Mouse (Mus musculus) heart, embryonic 16.5 days (tissue): Measurements from ENCODE around the gene Nfib. TPM values are rescaled to one million over a fixed set of nuclear protein-coding genes. Genes with fewer than 3 reads are reported as not detected.
A peak's percentile ranks its signal among the peaks of the same experiment; 100 is the strongest.

ENCODE experiments used
- ATAC-seq: fragments of 200-750 bp; cut with Nextera tagmentation; replicated peaks from 2 replicates; pipeline ENCODE4 v1.8.0; 2017; ENCODE audit warnings: moderate number of reproducible peaks; ENCODE audit not compliant: insufficient read depth, low FRiP score; ENCODE audit errors: extremely low read depth
- H3K27ac ChIP-seq: fragments of 300-500 bp; sonication (generic); 2 replicates; pipeline ENCODE4 v1.5.1; 2014; ENCODE audit warnings: mild to moderate bottlenecking, low read length, control low read depth, moderate library complexity
- H3K27me3 ChIP-seq: fragments of 300-500 bp; sonication (generic); 2 replicates; pipeline ENCODE4 v1.6.1; 2014; ENCODE audit warnings: low read length, mixed read lengths; ENCODE audit not compliant: control insufficient read depth, insufficient read depth
- H3K36me3 ChIP-seq: fragments of 300-500 bp; sonication (generic); 2 replicates; pipeline ENCODE4 v1.6.1; 2014; ENCODE audit not compliant: control insufficient read depth, insufficient read depth
- H3K4me1 ChIP-seq: fragments of 300-500 bp; sonication (generic); 2 replicates; pipeline ENCODE4 v1.6.1; 2014; ENCODE audit warnings: low read length, mixed read lengths; ENCODE audit not compliant: control insufficient read depth, insufficient read depth
- H3K4me2 ChIP-seq: fragments of 300-500 bp; sonication (generic); 2 replicates; pipeline ENCODE4 v1.6.1; 2014; ENCODE audit warnings: low read depth, mild to moderate bottlenecking, control low read depth, low read length
- H3K4me3 ChIP-seq: fragments of 300-500 bp; sonication (generic); 2 replicates; pipeline ENCODE4 v1.5.1; 2014; ENCODE audit warnings: mild to moderate bottlenecking, control low read depth, low read length
- H3K9ac ChIP-seq: fragments of 300-500 bp; sonication (generic); 2 replicates; pipeline ENCODE4 v1.6.1; 2014; ENCODE audit warnings: low read length, control low read depth
- H3K9me3 ChIP-seq: fragments of 300-500 bp; sonication (generic); replicated peaks from 2 replicates; pipeline ENCODE4 v1.6.1; 2016; ENCODE audit warnings: low read length; ENCODE audit not compliant: control insufficient read depth
- WGBS: fragments of 180-500 bp; shearing (Covaris S2); extraction: QIAGEN DNeasy Blood & Tissue Kit; methylation state at CpG from one replicate; pipeline ENCODE4 v1.1.7; 2014; 5-methylcytosine and 5-hydroxymethylcytosine counted together
- polyA plus RNA-seq: library from polyadenylated mRNA; unstranded; fragments of >200 nt; fragmentation: Nextera tagmentation; extraction: Ambion mirVana; gene quantifications from 2 replicates; pipeline ENCODE4 v1.2.1, GENCODE M21; 2015

The Nfib gene
- polyA plus RNA-seq, 1 experiment from 2014 or later = 56.7 TPM

DNA sequence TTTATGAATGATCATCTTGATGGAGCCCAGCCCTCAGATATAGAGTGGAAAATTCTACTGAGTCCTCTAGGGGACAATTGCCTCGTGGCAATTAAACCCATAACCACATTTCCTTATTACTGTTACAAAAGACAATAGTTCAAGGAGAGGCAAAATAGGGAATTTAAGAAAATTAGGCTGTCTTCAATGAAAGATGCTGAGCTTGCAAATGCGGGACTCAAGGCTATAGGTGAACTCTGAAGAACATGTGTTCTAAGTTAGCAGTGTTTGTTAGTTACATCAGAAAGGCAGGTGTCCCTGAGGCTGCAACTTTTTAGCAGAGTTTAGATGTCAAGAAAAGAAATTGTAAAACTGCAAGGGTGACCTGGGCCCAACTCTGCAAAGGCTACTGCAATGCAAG lies 307.3 kb downstream of the Nfib start:
- 82% methylated on average over 2 of the region's 2 CpGs for WGBS
- Histone ChIP-seq H3K9ac (no peak overlapping the region), H3K4me1 (peaks cover 44% of the 10 kb centered on the region), H3K36me3 (no peaks in the 10 kb centered on the region), H3K9me3 (no peaks in the 10 kb centered on the region), H3K27ac (no peak overlapping the region), H3K4me2 (no peak overlapping the region), H3K27me3 (no peaks in the 10 kb centered on the region), H3K4me3 (no peak overlapping the region)
- no peak for ATAC-seq

DNA sequence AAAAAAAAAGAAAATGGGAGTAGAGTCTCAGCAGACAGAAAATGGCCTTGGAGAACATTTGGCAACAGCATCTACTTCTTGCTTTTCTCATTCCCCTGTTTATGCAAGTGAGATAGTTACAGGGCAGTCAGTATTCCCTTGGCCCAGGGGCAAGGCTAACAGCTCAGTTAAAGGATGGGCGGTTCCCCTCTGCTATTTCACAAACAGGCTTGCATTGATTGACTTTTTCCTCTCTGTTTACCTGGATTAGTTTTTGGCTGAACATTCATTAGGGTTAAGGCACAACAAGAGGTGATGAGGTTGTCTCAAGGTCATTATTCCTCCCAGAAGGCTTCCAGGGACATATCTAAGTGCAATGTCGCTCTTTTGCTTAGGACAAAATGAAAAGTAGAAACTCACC lies 308.7 kb downstream of the Nfib start:
- H3K27ac ChIP-seq = no peak overlapping the region
- peaks cover 45% of the 10 kb centered on the region for H3K4me1 ChIP-seq
- 78% methylated on average over 2 of the region's 2 CpGs for WGBS
- H3K27me3 ChIP-seq = no peaks in the 10 kb centered on the region
- no peak overlapping the region for H3K9ac ChIP-seq
- no peak overlapping the region for H3K4me3 ChIP-seq
- no peaks in the 10 kb centered on the region for H3K36me3 ChIP-seq
- H3K4me2 ChIP-seq = no peak overlapping the region
- ATAC-seq = no peak
- no peaks in the 10 kb centered on the region for H3K9me3 ChIP-seq

DNA sequence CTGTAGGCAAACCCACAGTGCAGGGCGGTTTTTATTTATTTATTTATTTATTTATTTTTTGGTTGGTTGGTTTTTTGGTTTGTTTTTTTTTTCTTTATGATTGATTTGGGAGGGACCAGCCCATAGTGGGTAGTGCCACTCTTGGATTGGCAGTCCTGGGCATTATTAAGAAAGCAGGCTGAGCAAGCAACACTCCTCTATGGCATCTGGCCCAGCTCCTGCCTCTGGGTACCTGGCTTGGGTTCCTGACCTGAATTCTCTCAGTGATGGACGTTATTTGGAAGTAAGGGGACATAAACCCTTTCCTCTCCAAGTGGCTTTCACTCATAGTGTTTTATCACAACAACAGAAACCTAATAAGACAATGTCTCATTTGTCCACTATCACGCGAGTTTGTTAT lies 309.5 kb downstream of the Nfib start:
- Histone ChIP-seq H3K4me1 (peaks cover 46% of the 10 kb centered on the region), H3K4me2 (no peak overlapping the region), H3K36me3 (no peaks in the 10 kb centered on the region), H3K9ac (no peak overlapping the region), H3K27ac (no peak overlapping the region), H3K9me3 (no peaks in the 10 kb centered on the region), H3K27me3 (no peaks in the 10 kb centered on the region), H3K4me3 (no peak overlapping the region)
- WGBS = 77% methylated on average over 4 of the region's 4 CpGs
- ATAC-seq = no peak

- Histone ChIP-seq H3K9ac (no peak overlapping the region), H3K4me1 (peaks cover 41% of the 10 kb centered on the region), H3K4me3 (no peak overlapping the region), H3K9me3 (no peaks in the 10 kb centered on the region), H3K27ac (no peak overlapping the region; the same call in 1 of the 2 replicates), H3K4me2 (no peak overlapping the region), H3K27me3 (no peaks in the 10 kb centered on the region), H3K36me3 (no peaks in the 10 kb centered on the region)
- 31% methylated on average over 4 of the region's 4 CpGs for WGBS
- ATAC-seq = no peak; the same call in 1 of the 2 replicates
Observed at GRCm38 (mm10) chr4:82394346-82394745, 311.2 kb downstream of the Nfib start.

- Histone ChIP-seq H3K9me3 (no peaks in the 10 kb centered on the region), H3K9ac (no peak overlapping the region), H3K4me3 (no peak overlapping the region), H3K4me2 (no peak overlapping the region), H3K36me3 (no peaks in the 10 kb centered on the region), H3K27ac (no peak overlapping the region; the same call in 1 of the 2 replicates), H3K27me3 (no peaks in the 10 kb centered on the region), H3K4me1 (peaks cover 35% of the 10 kb centered on the region)
- ATAC-seq = no peak
- 64% methylated on average over 4 of the region's 4 CpGs for WGBS
Observed at GRCm38 (mm10) chr4:82393021-82393420, 312.5 kb downstream of the Nfib start.

DNA sequence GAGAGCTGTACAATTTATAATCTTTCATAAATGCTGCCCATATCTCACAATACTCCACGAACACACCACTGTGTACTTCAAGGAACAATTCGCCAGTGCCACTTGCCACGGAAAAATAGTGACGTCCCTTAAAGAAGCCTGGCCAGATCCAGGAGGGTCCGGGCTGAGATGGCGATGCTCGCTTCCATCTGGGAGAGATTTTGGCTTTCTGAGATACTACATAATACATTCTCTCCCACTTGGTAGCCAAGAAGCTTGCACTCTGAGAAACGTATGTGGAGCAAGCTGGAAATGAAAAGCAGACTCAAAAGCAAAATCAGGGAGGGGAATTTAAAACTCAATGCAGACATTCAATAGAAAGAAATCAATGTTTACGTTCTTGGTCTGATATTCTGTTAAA lies 313.1 kb downstream of the Nfib start:
- ATAC-seq = no peak
- Histone ChIP-seq H3K4me3 (no peak overlapping the region), H3K36me3 (no peaks in the 10 kb centered on the region), H3K9ac (no peak overlapping the region), H3K4me1 (peaks cover 39% of the 10 kb centered on the region), H3K27me3 (no peaks in the 10 kb centered on the region), H3K9me3 (no peaks in the 10 kb centered on the region), H3K4me2 (no peak overlapping the region), H3K27ac (no peak overlapping the region; the same call in 1 of the 2 replicates)
- 60% methylated on average over 9 of the region's 9 CpGs for WGBS

DNA sequence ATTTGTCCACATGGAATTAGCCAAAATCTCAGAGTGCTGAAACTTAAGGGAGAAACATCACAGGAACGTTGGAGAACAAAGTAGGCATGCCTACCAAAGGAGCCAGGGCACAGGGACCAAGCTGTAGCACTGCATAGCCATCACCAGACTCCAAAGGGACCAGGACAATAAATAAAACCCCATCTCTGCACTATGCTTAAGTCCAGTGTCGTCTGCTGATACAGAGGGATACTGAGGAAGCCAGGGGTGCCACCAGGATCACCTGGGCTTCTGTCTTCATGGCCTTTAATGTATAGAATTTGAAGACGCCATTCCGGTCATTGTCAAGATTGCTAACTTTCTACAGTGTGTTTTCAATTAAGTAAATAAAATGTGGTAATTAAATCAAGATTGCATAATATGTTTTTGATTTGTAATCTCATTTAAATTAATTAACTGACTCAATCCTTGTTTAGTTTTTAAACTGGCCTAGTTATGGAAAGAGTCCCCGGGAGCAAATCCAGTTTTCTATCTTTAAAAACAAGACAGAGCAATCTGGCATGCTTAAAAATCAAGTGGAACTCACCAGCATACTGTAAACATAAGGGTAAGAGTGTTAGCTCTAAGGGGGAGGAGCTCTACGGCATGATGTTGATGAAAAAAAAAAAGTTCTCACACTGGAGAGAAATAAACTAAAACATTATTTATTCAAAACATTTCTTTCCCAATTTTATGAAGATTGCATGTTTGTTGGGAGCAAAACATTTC lies 313.7 kb downstream of the Nfib start:
- no peaks in the 10 kb centered on the region for H3K36me3 ChIP-seq
- no peak overlapping the region for H3K4me2 ChIP-seq
- ATAC-seq = no peak
- H3K27me3 ChIP-seq = no peaks in the 10 kb centered on the region
- no peak overlapping the region for H3K4me3 ChIP-seq
- 66% methylated on average over 6 of the region's 6 CpGs for WGBS
- no peak overlapping the region for H3K9ac ChIP-seq
- H3K4me1 ChIP-seq = peaks cover 42% of the 10 kb centered on the region
- H3K27ac ChIP-seq = peak overlapping the region; percentile 45; the same call in 1 of the 2 replicates
- no peaks in the 10 kb centered on the region for H3K9me3 ChIP-seq

DNA sequence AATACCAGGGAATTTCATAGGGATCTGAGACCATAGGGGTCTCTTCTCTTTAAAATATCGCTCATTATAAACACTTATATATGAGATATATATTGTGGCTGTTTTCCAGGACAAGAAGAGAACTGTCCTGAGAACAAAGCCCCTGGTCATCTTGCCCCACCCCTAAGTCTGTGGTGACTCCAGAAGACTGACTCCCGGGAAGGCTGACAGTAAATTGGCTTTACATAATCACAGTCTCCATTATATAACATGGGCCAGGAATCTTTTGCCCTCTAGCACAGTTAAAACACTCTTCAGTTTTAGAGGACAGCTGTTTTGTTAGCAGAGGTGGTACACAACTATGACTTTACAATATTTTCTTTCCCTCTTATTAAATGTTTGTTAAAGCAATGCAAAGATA lies 315.0 kb downstream of the Nfib start:
- Histone ChIP-seq H3K27me3 (no peaks in the 10 kb centered on the region), H3K9ac (no peak overlapping the region), H3K27ac (peak overlapping the region; percentile 54), H3K4me2 (no peak overlapping the region), H3K36me3 (no peaks in the 10 kb centered on the region), H3K9me3 (no peaks in the 10 kb centered on the region), H3K4me3 (no peak overlapping the region), H3K4me1 (peaks cover 50% of the 10 kb centered on the region)
- 47% methylated on average over 2 of the region's 2 CpGs for WGBS
- ATAC-seq = no peak

DNA sequence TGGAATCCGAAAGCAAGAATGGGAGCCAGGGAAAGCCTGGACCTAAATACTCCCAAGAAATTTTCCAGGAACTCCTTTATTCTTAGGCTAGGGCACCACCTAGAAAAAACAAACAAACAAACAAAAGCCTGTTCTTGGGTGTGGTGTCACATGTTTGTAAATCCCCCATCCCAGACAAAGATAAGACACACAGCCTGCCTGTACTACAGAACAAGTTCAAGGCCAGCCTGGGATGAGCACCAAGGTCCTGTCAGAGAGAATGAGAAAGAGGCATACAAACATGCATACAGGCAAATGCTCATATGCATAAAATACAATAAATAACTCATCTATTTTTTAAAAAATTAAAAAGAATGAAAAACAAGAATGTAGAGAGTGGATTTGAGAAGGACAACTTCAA lies 315.7 kb downstream of the Nfib start:
- Histone ChIP-seq H3K27me3 (no peaks in the 10 kb centered on the region), H3K4me3 (no peak overlapping the region), H3K9ac (no peak overlapping the region), H3K4me2 (no peak overlapping the region), H3K36me3 (no peaks in the 10 kb centered on the region), H3K4me1 (peaks cover 57% of the 10 kb centered on the region), H3K9me3 (no peaks in the 10 kb centered on the region), H3K27ac (no peak overlapping the region)
- 74% methylated on average over 1 of the region's 1 CpGs for WGBS
- ATAC-seq = no peak
